Mouse (Mus musculus) forebrain, embryonic 13.5 days (tissue): Measurements from ENCODE around the gene Col5a1. TPM values are rescaled to one million over a fixed set of nuclear protein-coding genes. Genes with fewer than 3 reads are reported as not detected.

Experiments
- ATAC-seq: fragments of 200-750 bp; cut with Nextera tagmentation; 2 replicates; pipeline ENCODE4 v1.8.0; 2017
- H3K27ac ChIP-seq: fragments of 300-500 bp; sonication (generic); 2 replicates; pipeline ENCODE4 v1.5.1; 2015; ENCODE audit warnings: inconsistent platforms, mild to moderate bottlenecking, moderate library complexity
- H3K27me3 ChIP-seq: fragments of 300-500 bp; sonication (generic); 2 replicates; pipeline ENCODE4 v1.6.1; 2015; ENCODE audit warnings: mild to moderate bottlenecking, inconsistent platforms
- H3K36me3 ChIP-seq: fragments of 300-500 bp; sonication (generic); 2 replicates; pipeline ENCODE4 v1.6.1; 2015; ENCODE audit warnings: mild to moderate bottlenecking, inconsistent platforms; ENCODE audit not compliant: poor library complexity, severe bottlenecking
- H3K4me1 ChIP-seq: fragments of 300-500 bp; sonication (generic); 2 replicates; pipeline ENCODE4 v1.6.1; 2015; ENCODE audit warnings: inconsistent platforms
- H3K4me2 ChIP-seq: fragments of 300-500 bp; sonication (generic); 2 replicates; pipeline ENCODE4 v1.6.1; 2015; ENCODE audit warnings: inconsistent platforms, mild to moderate bottlenecking, moderate library complexity
- H3K4me3 ChIP-seq: fragments of 300-500 bp; sonication (generic); 2 replicates; pipeline ENCODE4 v1.5.1; 2015; ENCODE audit warnings: mild to moderate bottlenecking, inconsistent platforms
- H3K9ac ChIP-seq: fragments of 300-500 bp; sonication (generic); 2 replicates; pipeline ENCODE4 v1.6.1; 2015; ENCODE audit warnings: mild to moderate bottlenecking, inconsistent platforms
- H3K9me3 ChIP-seq: fragments of 300-500 bp; sonication (generic); replicated peaks from 2 replicates; pipeline ENCODE4 v1.6.1; 2016; ENCODE audit warnings: inconsistent platforms
- WGBS: fragments of 180-500 bp; shearing (Covaris S2); methylation state at CpG from one replicate; pipeline ENCODE4 v1.1.7; 2015; 5-methylcytosine and 5-hydroxymethylcytosine counted together
- polyA plus RNA-seq: library from polyadenylated mRNA; unstranded; fragments of >200 nt; fragmentation: Nextera tagmentation; extraction: Ambion mirVana; gene quantifications from 2 replicates; pipeline ENCODE4 v1.2.1, GENCODE M21; 2015

The Col5a1 gene
- polyA plus RNA-seq, 1 experiment from 2014 or later: 6.1 TPM

- peaks cover 21% of the 10 kb centered on the region for H3K4me1 ChIP-seq
- no peak overlapping the region for H3K9ac ChIP-seq
- no peaks in the 10 kb centered on the region for H3K36me3 ChIP-seq
- no peak for ATAC-seq
- H3K4me2 ChIP-seq: no peak overlapping the region
- no peak overlapping the region for H3K27ac ChIP-seq
- no peaks in the 10 kb centered on the region for H3K9me3 ChIP-seq
- WGBS: 90% methylated on average over 5 of the region's 5 CpGs
- H3K27me3 ChIP-seq: no peaks in the 10 kb centered on the region
- no peak overlapping the region for H3K4me3 ChIP-seq
These were observed 44.3 kb downstream of the Col5a1 start for GRCm38 (mm10) chr2:27930471-27931015.

GRCm38 (mm10) chr2:27931130-27931529, 44.9 kb downstream of the Col5a1 start:
- no peaks in the 10 kb centered on the region for H3K9me3 ChIP-seq
- no peak overlapping the region for H3K4me3 ChIP-seq
- H3K9ac ChIP-seq: no peak overlapping the region
- no peak for ATAC-seq
- no peak overlapping the region for H3K27ac ChIP-seq
- WGBS: 81% methylated on average over 6 of the region's 6 CpGs
- H3K27me3 ChIP-seq: no peaks in the 10 kb centered on the region
- H3K4me1 ChIP-seq: peaks cover 21% of the 10 kb centered on the region
- no peak overlapping the region for H3K4me2 ChIP-seq
- H3K36me3 ChIP-seq: no peaks in the 10 kb centered on the region

DNA sequence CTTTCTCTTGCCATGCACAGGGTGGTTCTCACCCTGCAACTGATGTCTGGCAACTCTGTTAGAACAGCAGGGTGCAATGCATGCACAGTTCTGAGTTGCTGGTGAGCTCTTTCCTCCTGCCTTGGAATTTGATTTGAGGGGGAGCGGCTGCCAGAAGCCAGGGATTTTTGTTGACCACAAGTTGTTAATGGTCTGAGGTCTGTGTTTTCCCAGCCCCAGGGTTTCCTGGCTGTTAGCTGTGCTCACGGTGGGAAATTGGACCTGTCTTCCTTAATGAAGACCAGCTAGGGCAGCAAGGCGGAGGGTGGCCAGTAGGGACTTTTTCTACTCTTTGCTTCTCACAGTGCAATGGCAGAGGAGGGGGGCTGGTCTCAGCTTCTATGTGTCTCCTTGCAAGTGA, 45.7 kb downstream of the Col5a1 start:
- no peaks in the 10 kb centered on the region for H3K9me3 ChIP-seq
- H3K36me3 ChIP-seq: no peaks in the 10 kb centered on the region
- no peak overlapping the region for H3K9ac ChIP-seq
- 48% methylated on average over 3 of the region's 3 CpGs for WGBS
- H3K4me1 ChIP-seq: peaks cover 29% of the 10 kb centered on the region
- no peak overlapping the region for H3K27ac ChIP-seq
- ATAC-seq: no peak
- H3K4me3 ChIP-seq: no peak overlapping the region
- no peaks in the 10 kb centered on the region for H3K27me3 ChIP-seq
- no peak overlapping the region for H3K4me2 ChIP-seq

DNA sequence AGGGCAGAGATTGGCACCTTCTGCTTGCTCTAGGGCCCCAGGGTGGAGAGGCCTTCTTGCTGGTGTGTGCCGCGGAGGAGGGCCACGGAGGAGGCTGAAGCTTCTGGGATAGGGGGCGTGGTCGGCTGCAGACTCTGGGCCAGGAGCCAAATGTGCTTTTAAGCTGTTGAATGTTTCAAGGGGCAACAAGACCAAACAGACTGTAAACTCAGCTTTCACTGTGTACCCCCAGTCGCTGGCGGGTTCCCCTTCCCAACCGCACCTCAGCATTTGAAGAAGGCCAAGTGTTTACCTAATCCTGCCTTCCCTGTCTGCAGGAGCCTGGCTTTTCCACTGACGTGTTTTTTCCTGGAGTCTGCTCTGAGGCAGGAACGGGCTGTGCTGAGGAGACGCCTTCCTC, 48.0 kb downstream of the Col5a1 start:
- WGBS: 21% methylated on average over 11 of the region's 11 CpGs
- no peak overlapping the region for H3K4me2 ChIP-seq
- no peaks in the 10 kb centered on the region for H3K27me3 ChIP-seq
- no peaks in the 10 kb centered on the region for H3K36me3 ChIP-seq
- peaks cover 30% of the 10 kb centered on the region for H3K4me1 ChIP-seq
- H3K4me3 ChIP-seq: no peak overlapping the region
- peak overlapping the region; percentile 31; the same call in 1 of the 2 replicates for H3K27ac ChIP-seq
- ATAC-seq: peak; percentile 24; the same call in 1 of the 2 replicates
- no peaks in the 10 kb centered on the region for H3K9me3 ChIP-seq
- H3K9ac ChIP-seq: no peak overlapping the region; the same call in 1 of the 2 replicates

GRCm38 (mm10) chr2:27934831-27935230, 48.6 kb downstream of the Col5a1 start:
- H3K9me3 ChIP-seq: no peaks in the 10 kb centered on the region
- no peak overlapping the region for H3K4me3 ChIP-seq
- peak overlapping the region; percentile 31 for H3K27ac ChIP-seq
- 83% methylated on average over 9 of the region's 9 CpGs for WGBS
- no peaks in the 10 kb centered on the region for H3K36me3 ChIP-seq
- no peaks in the 10 kb centered on the region for H3K27me3 ChIP-seq
- H3K4me2 ChIP-seq: no peak overlapping the region
- peaks cover 30% of the 10 kb centered on the region for H3K4me1 ChIP-seq
- no peak for ATAC-seq
- H3K9ac ChIP-seq: no peak overlapping the region

GRCm38 (mm10) chr2:27935441-27935840, 49.2 kb downstream of the Col5a1 start:
- WGBS: 100% methylated on average over 2 of the region's 2 CpGs
- Histone ChIP-seq H3K4me3 (no peak overlapping the region), H3K27me3 (no peaks in the 10 kb centered on the region), H3K27ac (no peak overlapping the region), H3K9me3 (no peaks in the 10 kb centered on the region), H3K9ac (no peak overlapping the region), H3K36me3 (no peaks in the 10 kb centered on the region), H3K4me2 (no peak overlapping the region), H3K4me1 (peaks cover 30% of the 10 kb centered on the region)
- ATAC-seq: no peak

DNA sequence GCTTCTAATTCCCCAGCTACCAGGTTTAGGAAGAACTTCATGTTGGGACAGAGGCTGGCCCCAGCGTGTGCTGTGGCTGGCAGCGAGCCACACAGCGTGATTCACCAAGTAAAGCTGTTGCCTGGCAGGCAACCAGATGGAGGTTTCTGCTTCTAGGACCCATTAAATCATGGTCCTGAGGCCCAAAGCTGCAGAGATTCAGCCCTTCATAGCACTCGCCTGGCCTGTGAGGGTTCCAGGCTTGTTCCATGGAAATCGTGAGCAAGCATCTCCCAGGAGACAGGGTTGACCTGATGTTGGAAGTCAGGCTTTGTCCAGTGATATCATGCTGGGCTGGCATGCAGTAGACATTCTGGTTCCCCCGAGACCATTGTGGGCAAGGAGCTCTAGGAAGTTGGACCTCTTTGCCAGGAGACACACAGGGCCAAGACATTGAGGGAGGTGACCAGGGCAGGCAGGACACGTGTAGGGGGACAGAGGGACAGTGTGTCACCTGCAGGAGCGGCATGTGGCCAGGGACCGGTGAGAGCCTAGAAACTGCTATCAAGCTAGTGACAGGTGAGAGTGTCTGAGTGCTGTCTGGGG, 50.5 kb downstream of the Col5a1 start:
- Histone ChIP-seq H3K4me2 (no peak overlapping the region), H3K36me3 (no peaks in the 10 kb centered on the region), H3K4me1 (peaks cover 29% of the 10 kb centered on the region), H3K9me3 (no peaks in the 10 kb centered on the region), H3K4me3 (no peak overlapping the region), H3K27me3 (no peaks in the 10 kb centered on the region), H3K27ac (no peak overlapping the region), H3K9ac (no peak overlapping the region)
- 79% methylated on average over 9 of the region's 9 CpGs for WGBS
- ATAC-seq: no peak

GRCm38 (mm10) chr2:27939433-27939832, 53.2 kb downstream of the Col5a1 start:
- no peak for ATAC-seq
- Histone ChIP-seq H3K4me2 (no peak overlapping the region), H3K4me1 (peaks cover 18% of the 10 kb centered on the region), H3K9me3 (no peaks in the 10 kb centered on the region), H3K36me3 (no peaks in the 10 kb centered on the region), H3K27ac (no peak overlapping the region), H3K9ac (no peak overlapping the region), H3K27me3 (no peaks in the 10 kb centered on the region), H3K4me3 (no peak overlapping the region)
- 93% methylated on average over 4 of the region's 4 CpGs for WGBS

GRCm38 (mm10) chr2:27940144-27940543, 53.9 kb downstream of the Col5a1 start:
- H3K4me3 ChIP-seq: no peak overlapping the region
- H3K9me3 ChIP-seq: no peaks in the 10 kb centered on the region
- ATAC-seq: no peak
- H3K4me1 ChIP-seq: peaks cover 11% of the 10 kb centered on the region
- no peak overlapping the region for H3K4me2 ChIP-seq
- no peaks in the 10 kb centered on the region for H3K36me3 ChIP-seq
- 82% methylated on average over 12 of the region's 12 CpGs for WGBS
- no peaks in the 10 kb centered on the region for H3K27me3 ChIP-seq
- H3K9ac ChIP-seq: no peak overlapping the region
- no peak overlapping the region for H3K27ac ChIP-seq

DNA sequence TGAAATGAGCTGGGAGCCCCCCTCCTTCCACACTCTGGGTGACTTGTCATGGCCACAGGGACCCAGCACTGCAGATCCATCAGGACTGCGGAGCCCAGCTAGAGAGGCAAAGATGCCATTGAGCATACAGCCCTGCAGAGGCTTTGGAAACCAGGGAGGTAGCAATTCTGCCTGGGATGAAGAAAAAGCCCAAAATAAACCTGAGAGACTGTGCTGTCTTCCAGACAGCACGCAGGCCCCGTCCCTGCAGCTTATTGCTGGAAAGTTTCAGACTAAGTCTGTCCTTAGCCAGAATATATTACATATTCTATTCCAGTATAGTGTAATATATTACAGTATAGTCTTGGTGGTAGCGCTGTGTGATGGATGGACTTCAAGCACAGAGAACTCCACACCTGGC, 61.0 kb downstream of the Col5a1 start:
- Histone ChIP-seq H3K27me3 (no peaks in the 10 kb centered on the region), H3K4me3 (no peak overlapping the region), H3K9me3 (no peaks in the 10 kb centered on the region), H3K27ac (no peak overlapping the region), H3K4me1 (no peaks in the 10 kb centered on the region), H3K9ac (no peak overlapping the region), H3K36me3 (no peaks in the 10 kb centered on the region), H3K4me2 (no peak overlapping the region)
- WGBS: 95% methylated on average over 4 of the region's 4 CpGs
- ATAC-seq: no peak

DNA sequence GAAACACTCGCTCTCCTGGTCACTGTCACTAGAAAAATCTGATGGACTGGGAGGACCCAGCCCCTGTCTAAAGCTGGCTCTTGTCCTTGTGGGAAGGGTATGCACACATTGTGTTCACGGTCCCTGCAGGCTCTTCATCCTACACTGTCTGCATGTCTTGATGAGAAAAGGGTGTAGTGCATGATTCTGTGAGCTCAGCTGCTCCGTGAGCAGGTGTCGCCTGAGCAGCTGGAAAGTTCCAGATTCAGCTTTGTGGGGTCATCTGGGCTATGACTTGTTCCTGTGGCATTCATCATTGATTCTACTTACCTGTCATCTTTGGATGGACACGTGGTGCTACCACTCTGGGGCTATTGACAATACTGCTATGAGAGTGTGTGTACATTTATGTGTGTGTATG, 61.7 kb downstream of the Col5a1 start:
- Histone ChIP-seq H3K27ac (no peak overlapping the region), H3K36me3 (no peaks in the 10 kb centered on the region), H3K9ac (no peak overlapping the region), H3K27me3 (no peaks in the 10 kb centered on the region), H3K4me3 (no peak overlapping the region), H3K4me2 (no peak overlapping the region), H3K4me1 (no peaks in the 10 kb centered on the region), H3K9me3 (no peaks in the 10 kb centered on the region)
- 83% methylated on average over 5 of the region's 5 CpGs for WGBS
- no peak for ATAC-seq

DNA sequence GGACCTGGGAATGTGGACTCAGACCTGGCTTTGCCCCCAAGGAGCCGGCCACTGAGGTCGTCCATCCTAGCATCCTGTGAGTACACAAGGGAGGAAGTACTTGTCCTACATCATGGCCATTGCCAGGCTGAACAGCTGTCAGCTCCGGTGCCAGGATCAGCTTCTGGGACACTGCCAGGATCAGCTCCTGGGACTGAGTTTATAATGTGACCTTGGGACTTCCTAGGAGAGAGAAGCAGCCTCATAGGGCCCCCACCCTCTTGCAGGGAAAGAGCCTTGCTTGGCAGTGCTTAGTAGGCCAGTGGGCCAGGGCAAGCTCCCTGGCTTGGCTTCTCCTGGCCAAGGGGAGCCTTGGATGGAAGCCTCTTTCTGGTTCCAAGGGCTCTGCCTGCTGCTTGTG, 67.6 kb downstream of the Col5a1 start:
- no peaks in the 10 kb centered on the region for H3K27me3 ChIP-seq
- WGBS: 75% methylated on average over 3 of the region's 3 CpGs
- no peak overlapping the region for H3K27ac ChIP-seq
- no peak for ATAC-seq
- no peaks in the 10 kb centered on the region for H3K9me3 ChIP-seq
- no peak overlapping the region for H3K4me3 ChIP-seq
- peaks cover 21% of the 10 kb centered on the region for H3K4me1 ChIP-seq
- H3K9ac ChIP-seq: no peak overlapping the region
- H3K36me3 ChIP-seq: no peaks in the 10 kb centered on the region
- no peak overlapping the region for H3K4me2 ChIP-seq

DNA sequence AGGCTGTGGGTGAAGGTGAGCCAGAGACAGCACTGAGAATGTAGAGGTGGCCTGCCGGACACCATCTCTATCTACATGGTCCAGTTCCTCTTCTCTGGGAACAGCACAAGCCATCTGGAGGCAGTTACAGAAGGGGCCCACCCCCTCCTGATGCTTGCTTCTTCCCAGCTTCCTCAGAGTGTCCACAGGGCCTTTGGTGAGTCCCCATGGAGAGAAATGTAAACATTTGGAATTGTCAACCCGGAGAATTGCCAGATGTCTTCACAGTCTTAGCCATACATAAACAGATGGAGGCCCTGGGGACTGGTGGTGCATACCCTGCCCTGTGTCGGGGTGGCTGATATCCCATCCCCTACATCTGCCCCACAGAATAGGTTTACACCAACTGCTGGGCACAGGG, 68.7 kb downstream of the Col5a1 start:
- no peak overlapping the region for H3K27ac ChIP-seq

More for the DNA sequence above, 68.7 kb downstream of the Col5a1 start:
- ATAC-seq: no peak
- Histone ChIP-seq H3K36me3 (no peaks in the 10 kb centered on the region), H3K9me3 (no peaks in the 10 kb centered on the region), H3K4me1 (peaks cover 21% of the 10 kb centered on the region), H3K9ac (no peak overlapping the region), H3K4me2 (no peak overlapping the region), H3K27me3 (no peaks in the 10 kb centered on the region), H3K4me3 (no peak overlapping the region)
- WGBS: 79% methylated on average over 3 of the region's 3 CpGs
